Mouse (Mus musculus) megakaryocyte, adult 5-6 weeks (primary cell): ENCODE measurements around the gene Tiam2. TPM values are rescaled to one million over a fixed set of nuclear protein-coding genes. Genes with fewer than 3 reads are reported as not detected.

Experiments
- ATAC-seq: 2 replicates; pipeline ENCODE4 v1.8.0; 2016; ENCODE audit warnings: mild to moderate bottlenecking, inconsistent platforms; ENCODE audit not compliant: poor library complexity, severe bottlenecking
- total RNA-seq, 2 experiments: library from RNA; stranded (forward) in 1 of 2; stranded (reverse) in 1 of 2; fragments of 153-499, 151-499 nt in 1 of 2; fragments of 221-1000, 200-1000 nt in 1 of 2; gene quantifications; 2 replicates each; pipeline versions ENCODE4 v1.2.3 to v1.2.4; 2015 to 2017

Tiam2 gene
- total RNA-seq (2015) = 23.7 and 24.5 TPM in 2 replicates
- 37.3 and 42.3 TPM in 2 replicates for total RNA-seq (2017)

DNA sequence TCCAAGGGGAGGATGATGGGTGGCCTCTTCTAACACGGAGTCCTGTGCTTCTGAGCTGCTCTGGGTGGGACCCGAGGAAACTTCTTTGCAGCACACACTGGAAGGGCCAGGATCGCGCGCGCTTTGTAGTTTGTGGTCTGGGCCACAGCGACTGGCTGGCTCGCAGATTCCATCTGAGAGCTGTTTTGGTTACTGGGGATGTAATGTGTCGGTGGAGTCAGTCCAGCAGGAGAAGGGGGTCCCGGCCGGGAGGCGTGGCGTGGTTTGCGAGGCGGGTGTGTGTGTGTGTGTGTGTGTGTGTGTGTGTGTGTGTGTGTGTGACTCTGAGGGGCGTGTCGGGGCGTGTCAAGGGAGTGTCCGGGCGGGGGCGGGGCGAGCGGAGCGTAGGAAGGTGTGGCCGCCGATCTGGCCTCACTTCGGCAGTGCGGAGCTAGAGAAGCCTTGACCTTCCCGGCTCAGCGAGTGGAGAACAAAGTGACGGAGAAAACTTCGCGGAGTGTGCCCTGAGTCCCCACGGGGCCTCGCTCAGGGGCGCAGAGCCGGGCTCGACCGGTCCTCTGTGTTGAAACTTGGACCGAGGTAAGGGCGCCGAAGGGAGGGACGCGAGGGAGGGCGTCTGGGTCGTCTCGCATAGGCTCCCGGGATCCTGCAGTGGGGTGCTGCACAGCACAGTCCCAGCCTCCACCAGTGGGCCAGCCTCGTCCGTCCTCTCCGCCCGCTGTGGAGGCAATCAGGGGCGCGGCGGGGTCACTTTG lies at the start of gene Tiam2:
TSS of gene Tiam2 (plus strand) at position 426 of the 755 bp plus-strand sequence.
- ATAC-seq = peak; percentile 77

DNA sequence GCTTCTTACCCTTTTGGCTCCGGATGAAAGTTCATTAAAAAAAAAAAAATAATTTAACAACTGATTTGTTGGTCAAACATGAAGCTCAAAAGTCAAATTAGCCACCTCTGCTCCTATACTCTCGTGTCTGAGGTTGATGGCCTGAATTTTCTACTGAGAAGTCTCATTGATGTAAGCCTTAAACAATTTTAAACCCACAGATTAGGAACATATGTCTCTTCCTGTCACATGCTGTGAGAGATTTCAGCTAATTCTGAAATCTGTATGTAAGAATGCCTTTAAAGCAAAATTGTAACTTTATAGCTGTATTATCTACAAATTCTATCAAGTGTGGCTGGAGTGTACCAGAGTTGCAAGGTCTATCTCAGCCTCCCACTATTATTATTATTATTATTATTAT lies 46.1 kb upstream of the Tiam2 start:
- ATAC-seq = no peak

DNA sequence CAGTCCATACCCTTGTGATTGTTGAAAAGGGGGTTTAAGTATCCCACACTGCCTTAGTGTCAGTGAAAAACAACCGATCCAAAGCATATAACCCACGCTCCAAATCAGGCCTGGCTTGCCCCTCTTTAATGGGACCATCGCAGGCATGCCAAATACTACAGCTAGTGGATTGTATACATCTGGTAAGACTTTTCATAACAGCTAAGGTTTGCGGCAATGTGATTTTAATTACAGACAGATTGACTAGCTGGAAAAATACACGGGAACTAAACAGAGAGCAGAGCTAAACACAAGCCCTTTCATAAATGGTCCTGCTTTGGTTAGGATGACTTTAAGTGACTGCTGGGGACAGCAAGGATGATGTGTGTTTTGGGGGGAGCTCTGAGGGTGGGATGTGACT lies 44.4 kb upstream of the Tiam2 start:
- ATAC-seq = no peak

DNA sequence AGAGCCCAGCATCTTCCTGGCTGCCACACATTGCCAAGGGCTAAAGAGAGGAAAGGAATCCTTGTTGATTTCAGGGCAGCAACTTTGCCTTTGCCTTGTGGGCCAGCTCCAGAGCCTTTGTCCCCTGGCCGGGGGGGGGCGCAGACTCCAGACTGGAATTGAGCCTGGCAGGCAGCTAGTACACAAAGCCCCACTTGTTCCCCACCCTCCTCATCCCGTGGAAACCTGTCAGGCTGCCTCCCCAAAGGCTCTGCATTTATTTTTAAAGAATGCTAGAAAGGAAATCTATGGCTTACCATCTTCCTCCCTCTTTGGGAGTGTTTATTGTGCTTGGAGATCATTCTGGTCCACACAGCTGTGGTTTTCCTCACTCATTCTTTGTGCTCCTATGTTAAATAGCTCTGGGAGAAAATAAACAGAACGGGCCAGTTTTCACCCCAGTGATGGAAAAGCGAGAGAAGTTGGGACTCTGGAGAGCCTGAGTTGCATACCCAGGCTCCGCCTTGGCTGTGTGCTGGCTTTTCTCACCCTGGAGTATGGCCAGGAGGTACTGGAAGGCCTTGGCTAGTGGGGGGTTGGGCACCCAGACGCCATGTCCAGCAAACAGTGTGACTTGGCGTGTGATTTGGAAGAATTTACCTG lies 41.2 kb upstream of the Tiam2 start:
- no peak for ATAC-seq

DNA sequence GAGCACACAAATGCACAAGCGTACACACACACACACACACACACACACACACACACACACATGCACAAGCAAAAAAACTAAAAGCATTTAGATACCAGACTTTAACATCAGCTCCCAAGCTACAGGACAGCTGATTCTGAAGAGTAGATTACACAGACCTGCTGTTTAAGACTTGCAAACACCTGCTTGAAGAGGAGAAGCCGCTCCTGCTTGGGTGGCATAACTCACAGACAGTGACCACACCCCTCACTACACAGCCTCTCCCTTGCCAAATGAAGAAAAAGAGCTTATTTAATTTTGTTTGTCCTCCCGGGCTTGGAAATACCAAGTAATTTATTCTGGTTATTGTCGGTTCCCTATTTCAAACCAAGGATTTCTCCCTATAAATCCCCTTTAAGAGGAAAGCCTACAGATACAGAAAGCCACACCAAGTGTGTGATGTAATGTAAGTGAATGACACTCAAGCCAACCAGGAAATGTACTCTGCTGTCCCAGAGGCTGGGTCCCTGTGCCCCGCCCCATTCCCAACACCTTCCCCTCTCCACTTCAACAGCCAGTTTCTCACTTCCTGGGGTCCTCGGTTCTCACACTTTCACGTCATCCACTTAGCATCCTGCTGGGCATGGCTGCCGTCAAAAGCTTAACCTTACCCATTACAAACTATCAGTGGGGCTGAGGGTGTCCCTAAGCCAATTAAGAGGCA lies 40.1 kb upstream of the Tiam2 start:
- ATAC-seq = no peak

DNA sequence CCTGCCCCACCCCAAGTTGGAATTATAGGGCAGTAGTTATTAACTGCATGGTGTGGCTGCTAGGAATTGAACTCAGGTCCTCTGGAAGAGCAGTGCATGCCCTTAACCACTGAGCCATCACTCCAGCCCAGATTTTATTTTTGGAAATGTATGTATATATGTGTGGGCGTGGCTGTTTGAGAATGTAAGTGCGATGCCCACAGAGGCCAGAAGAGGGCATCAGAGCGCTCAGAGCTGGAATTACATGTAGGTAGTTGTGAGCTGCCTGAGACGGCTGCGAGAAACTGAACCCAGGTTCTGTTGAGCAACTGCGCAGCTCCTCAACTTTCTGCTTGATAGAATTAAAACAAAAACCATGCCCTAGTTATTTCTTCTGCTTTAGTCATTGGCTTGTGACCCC lies 38.0 kb upstream of the Tiam2 start:
- ATAC-seq = peak; percentile 94

DNA sequence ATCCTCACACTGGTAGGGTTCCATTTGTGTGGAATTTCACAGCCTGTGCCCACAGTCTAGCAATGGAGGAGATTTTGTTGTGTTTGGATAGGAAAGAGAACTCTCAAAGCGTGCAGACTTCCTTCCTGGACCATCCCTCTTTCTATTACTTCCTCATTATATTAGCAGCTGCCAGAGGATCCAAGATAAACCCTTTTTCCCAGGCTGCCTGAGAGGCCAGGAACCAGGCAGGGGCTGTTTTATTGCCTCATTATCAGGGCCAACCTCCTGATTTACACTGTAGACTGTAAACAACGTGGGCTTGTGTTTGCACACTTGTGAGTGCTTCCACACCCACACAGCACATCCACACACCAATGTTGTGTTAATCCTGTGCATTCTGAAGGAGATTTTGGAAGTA lies 31.3 kb upstream of the Tiam2 start:
- no peak for ATAC-seq

DNA sequence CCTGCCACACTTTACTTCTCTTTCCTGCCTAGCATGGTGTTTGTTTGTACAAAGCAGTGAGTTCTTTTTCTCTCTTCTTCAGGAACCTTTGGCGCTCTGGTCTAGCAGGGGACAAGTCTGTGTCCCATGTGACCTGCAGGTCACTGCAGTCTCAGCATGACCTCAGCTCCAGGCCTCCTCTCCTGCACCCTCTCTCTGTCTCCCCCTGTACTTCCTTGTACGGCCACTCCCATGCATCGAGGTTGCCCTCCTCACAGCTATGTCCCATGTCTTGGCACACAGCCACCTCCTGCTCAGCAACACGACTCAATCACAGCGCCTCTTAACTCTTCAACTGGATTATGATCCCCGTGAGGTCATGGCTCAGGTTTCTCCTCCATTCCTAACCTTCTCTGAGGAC lies 26.9 kb upstream of the Tiam2 start:
- ATAC-seq = no peak

DNA sequence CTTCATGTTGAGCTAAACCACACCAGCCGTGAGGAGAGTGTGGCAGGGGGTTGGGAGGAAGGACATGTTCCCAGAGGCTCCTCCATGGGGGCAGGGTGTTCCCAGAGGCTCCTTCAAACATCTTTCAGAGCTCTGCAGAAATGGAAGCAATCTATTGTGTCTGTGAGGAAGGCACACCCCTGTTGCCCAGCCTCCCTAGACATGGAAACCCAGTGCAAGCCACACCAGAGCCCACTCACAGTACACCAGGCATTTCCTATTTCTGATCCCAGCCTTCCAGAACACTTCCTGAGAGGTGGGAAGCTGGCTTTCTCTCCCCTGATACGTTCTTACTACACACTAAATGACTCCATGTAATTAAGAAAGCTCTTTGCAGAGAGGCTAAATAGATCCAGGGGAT lies 20.4 kb upstream of the Tiam2 start:
- ATAC-seq = no peak

DNA sequence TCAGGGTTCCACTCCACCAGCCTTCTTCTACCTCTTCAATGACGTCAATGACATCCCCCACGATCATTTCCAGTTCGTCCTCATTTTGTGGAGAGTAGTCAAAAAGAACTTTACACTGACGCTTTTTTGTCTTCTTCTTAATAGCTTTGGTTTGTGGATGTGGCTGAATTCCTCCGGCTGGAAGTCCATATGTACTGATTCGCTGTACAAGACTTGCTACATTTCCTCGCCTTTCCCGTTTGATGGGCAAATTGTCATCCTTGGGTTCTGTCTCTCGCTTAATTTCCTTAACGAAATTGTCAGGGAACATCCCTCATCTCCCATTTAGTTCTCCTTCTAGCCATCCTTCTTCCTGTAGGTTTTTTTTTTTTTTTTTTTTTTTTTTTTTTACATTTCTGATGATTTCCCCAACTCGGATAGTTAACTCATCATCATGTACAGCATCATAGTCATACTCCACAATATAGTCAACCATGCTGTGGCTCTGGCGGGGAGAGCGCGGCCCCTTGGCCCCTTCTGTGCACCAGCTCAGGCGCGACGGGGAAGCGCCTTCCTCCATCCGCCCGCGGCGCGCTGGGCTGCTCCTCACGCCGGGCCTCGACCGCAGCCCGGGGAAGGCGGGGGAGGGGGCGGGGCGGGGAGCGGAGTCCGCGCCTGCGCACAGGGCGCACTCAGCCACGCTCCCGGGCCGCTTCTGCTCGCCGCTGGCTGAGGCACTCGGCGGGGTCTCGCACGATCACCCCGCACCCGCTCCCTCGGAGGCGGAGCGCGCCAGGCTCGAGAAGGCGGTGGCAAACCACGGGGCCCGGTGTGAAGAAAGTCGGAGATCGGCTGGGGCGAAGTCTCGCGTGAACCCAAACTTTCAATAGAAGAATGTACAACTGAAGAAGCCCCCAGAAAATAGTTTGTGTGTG lies 12.4 kb upstream of the Tiam2 start:
- ATAC-seq = peak; percentile 97

DNA sequence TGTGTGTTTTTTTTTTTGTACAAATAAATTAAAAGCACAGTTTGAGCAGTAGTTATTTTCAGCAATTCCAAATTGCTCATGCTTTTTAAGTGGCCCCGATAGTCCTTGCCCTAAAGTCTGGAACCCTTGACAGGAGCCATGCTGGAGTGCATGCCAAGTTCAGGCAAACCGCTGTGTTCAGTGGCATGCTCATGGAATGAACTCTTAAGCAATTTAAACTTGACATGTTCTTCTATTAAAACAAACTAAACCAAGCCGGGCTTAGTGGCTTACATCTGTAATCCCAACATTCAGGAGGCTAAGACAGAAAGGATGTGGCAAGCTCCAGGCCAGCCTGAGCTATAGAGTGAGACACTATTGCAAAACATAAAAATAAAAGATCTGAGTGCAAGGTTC lies 11.8 kb upstream of the Tiam2 start:
- ATAC-seq = no peak

DNA sequence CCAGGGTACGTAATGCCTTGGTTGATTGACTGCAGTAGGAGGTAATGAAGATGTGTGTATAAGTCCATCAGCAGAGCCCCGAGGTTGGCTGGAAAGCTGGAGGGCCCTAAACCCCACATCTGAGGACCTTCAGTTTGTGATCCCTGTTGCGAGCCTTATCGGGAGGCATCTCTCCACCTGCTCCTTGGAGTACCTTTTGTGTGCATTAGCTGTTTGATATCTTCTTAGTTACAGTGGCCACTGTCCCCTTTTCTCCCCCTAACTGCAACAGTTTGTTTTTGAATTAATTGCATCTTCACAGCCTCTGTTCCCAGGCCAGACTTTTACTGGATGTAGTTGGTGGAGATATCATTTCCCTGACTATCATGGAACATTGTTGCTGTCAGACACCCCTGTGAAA lies 10.8 kb upstream of the Tiam2 start:
- no peak for ATAC-seq

DNA sequence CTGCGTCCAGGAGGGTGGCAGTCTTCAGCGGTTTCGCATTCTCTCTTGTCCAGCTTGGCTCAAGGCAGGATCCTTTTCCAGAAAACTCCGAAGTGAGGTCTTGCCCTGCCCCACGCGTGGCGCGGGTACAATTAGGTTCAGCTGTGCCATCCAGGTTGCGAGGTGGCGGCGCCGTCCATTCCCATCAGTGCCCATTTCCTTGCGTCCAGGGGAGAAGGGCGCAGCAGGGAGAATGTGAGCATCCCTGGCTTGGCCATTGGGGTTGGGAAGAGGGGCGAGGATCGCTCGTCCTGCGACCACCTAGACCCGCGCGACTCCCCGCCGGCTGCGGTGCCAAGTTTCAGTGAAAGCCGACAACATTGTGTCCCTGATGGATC lies 518 bp downstream of the Tiam2 start:
- peak; percentile 24; the same call in 1 of the 2 replicates for ATAC-seq

DNA sequence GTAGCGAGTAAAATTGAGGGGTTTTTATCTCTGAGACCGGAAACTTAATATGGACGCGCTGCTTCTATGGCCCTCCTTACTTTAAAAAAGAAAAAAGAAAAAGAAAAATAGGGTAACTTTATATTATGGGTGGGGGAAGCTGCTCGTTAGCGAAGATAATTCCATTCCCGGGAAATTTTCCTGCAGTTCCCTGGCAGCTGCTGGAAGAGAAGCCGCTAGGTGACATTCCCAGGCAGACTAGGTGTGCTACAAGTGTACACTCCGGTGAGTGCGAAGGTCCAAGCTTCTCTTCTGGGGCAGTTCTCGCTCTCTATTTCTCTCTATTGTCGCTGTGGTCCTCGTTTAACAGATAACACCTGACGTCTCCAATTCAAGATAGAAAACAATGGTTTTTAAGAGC lies 962 bp downstream of the Tiam2 start:
- ATAC-seq = no peak

DNA sequence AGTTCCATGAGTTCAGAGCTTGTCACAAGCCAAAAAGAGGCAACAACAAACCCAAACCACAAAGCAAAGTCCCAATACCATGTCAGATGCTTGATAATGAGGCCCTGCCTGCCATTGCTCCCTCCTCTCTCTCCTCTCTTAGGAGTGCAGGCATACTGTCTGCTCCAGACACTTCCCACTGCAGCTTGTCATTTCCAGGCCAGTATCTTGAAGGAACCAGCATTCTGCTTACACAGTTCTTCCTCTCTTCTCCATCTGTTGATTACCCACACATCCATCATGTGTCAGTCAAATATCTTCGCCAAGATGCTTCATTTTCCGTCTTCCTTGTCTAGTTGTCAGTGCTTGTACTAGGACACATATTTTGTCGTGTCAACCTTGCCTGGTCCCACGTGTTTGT lies 2.4 kb downstream of the Tiam2 start:
- ATAC-seq = no peak

DNA sequence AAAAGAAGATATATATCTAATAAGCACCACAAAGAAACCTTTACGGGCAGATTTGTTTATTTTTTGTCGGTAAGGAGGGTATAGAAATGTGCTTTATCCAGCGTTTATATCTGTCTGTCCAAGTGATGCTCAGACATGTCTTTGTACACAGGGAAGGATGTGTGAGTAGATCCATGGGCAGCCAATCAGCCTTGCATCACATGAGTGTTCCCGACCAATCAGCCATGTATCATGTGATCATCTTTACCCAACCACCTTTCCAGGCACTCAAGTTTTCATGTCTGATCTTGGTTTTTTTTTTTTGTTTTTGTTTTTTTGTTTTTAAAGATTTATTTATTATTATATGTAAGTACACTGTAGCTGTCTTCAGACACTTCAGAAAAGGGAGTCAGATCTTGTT lies 3.1 kb downstream of the Tiam2 start:
- no peak for ATAC-seq

DNA sequence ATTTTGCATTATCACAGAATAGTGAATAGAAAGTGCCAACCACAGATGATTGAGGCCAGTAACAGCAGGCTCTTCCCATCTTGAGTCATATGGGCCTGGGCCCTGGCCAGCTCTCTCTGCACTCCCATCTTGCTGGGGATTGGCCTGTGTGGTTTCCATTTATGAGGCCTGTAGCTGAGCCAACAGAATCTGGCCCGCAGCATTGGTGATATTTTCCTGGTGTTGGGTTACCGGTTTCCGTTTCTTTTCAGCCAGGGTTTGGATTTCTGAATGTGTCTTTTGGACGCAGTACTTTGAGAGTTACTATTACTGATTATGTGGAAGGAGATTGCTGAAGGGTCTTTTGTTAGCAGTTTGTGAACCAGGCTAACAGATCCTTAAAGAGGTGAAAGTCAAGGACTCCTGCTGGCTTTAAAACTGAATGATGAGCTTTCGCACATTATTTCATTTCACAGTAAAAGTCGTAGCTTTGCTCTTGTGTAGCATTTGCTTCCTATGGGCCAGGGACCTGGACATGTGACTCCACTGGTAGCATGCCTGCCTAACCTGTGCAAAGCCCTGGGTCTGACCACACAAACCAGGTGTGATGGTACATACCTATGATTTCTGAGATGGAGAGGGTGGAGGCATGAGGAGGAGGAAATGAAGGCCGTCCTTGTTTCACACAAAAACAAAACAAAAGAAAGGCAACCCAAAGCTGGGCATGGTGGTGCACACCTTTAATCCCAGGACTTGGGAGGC lies 5.5 kb downstream of the Tiam2 start:
- ATAC-seq = no peak

DNA sequence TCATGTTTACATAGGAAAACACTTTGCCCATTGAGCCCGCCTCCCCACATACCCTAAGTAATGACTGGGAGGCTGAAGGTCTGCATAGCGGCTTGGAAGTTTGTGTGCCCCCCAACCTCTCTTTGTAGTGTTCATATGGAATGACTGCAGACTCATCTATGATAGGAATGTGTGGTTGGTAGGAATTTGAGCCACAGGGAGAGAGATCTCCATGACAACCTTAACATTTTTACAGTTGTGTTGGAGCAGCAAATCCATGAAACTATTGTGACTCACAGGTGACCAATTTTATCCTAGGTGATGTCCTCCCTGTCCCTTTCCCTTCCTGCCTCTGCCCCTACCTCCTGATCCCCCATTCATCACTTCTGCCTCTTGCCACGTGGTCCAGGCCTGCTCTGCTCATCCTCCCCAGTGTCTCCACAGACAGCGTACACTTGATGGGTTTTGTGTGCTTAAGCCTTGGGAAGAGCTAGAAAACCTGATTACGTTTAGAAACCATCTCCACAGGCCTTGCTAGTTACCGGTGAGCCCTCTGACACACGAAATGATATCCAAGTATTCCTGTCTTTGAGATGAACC lies 9.9 kb downstream of the Tiam2 start:
- ATAC-seq = no peak

DNA sequence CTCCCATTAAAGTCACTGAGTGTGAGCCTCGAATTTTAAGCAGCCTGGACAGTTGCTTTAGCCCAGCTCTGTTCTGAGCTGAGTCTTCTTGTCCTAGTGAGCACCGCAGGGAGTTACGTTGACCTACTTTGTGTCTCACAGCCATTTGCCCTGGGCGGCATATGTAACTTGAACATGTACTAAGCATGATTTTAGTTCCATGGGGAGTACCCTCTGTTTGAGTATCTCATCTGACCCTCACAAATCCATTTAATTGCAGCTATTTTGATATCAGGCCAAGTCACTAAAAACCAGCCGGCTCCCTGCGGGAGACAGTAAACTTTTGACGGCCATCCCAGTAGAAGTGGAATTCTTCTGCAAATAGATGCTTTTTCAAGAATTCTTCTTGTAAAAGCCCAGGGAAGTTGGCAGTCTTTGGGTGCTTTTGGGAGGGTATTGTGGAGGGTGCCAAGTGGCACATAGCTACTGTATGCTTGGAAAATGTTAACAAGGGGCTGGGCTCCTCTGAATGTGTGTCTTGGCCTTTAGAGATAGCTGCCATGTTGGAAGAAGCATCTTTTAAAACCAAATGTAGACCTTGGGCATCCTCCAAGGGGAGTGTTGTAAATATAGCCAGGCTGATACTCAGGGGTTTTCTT lies 10.6 kb downstream of the Tiam2 start:
- no peak for ATAC-seq

DNA sequence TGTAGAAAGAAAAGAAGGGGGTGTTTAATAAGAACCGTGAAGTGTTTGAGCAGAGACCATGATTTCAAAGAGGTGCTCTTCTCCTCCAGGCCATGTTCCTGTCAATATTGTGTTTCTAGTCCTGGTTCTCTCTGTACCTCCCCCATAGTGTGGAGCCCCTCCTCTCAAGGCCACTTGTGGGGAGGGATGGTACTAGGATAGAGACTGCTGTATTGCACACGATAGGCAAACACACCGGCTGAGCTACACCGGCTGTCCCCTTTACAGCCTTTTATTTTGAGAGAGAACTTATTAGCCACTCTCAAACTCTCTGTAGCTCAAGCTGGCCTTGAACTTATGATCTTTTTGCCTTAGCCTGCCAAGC lies 11.1 kb downstream of the Tiam2 start:
- no peak for ATAC-seq
